Mouse (Mus musculus) thymus, adult 2 months (tissue): ENCODE data around the gene Gtdc1.

Experiments used
- CTCF ChIP-seq: fragments of 200-500 bp; IDR thresholded peaks from 2 replicates; pipeline ENCODE4 v1.5.1; 2012; ENCODE audit warnings: mild to moderate bottlenecking, control low read depth, low read length, moderate library complexity, borderline replicate concordance; ENCODE audit not compliant: control insufficient read depth, poor library complexity, insufficient read depth; ENCODE audit errors: extremely low read depth
- POLR2A ChIP-seq: fragments of 200-500 bp; IDR thresholded peaks from 2 replicates; pipeline ENCODE4 v1.6.1; 2012; ENCODE audit warnings: mild to moderate bottlenecking, low read length, control low read depth, moderate library complexity; ENCODE audit not compliant: control insufficient read depth, poor library complexity, insufficient read depth; ENCODE audit errors: extremely low read depth

DNA sequence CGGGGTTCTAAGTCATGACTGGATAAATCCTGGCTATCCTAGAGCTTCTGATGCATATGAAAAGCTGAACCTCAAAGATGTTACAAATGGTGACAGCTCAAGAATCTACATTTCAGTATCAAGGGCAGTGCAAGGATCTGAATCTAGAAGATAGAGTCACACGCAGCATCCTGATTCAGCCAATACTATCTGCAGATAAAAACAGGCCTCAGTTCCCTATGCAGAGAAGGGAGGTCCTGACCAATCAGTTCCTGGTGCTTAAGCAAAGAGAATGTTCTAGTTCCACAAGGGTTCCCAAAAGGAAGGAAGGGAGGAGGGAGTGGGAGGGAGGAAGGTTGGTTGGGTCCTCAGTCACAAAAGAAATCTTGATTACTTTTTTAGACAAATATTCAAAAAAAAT is 5.0 kb downstream of the Gtdc1 start:
- TF ChIP-seq POLR2A (no peak), CTCF (no peak)
